Mouse (Mus musculus) bone marrow, adult 2 months (tissue): ENCODE data around the gene Rdm1. TPM values are rescaled to one million over a fixed set of nuclear protein-coding genes. Genes with fewer than 3 reads are reported as not detected.
A peak's percentile ranks its signal among the peaks of the same experiment; 100 is the strongest.
"Not testable (repeated sequence)": the region's sequence is repeated elsewhere in the genome, so short reads cannot be mapped to it uniquely, and the experiment has no call there.

Experiments
- H3K27ac ChIP-seq: fragments of 200-500 bp; 2 replicates; pipeline ENCODE4 v1.5.1; 2012; ENCODE audit warnings: low read depth, mild to moderate bottlenecking, control low read depth, inconsistent platforms, low read length; ENCODE audit not compliant: control insufficient read depth, poor library complexity, insufficient read depth
- H3K4me1 ChIP-seq: fragments of 200-500 bp; 2 replicates; pipeline ENCODE4 v1.6.1; 2011; ENCODE audit warnings: low read length; ENCODE audit not compliant: control insufficient read depth, insufficient read depth
- H3K4me3 ChIP-seq: fragments of 200-500 bp; replicated peaks from 2 replicates; pipeline ENCODE3; 2011; ENCODE audit warnings: mild to moderate bottlenecking, low read depth, low read length, control low read depth; ENCODE audit not compliant: control insufficient read depth
- CTCF ChIP-seq: fragments of 200-500 bp; IDR thresholded peaks from 2 replicates; pipeline ENCODE4 v1.5.1; 2011; ENCODE audit warnings: low read length, control low read depth; ENCODE audit not compliant: control insufficient read depth, insufficient read depth
- POLR2A ChIP-seq: fragments of 200-500 bp; IDR thresholded peaks from 2 replicates; pipeline ENCODE4 v1.6.1; 2011; ENCODE audit warnings: low read depth, mild to moderate bottlenecking, control low read depth, low read length, borderline replicate concordance; ENCODE audit not compliant: control insufficient read depth
- whole genome bisulfite sequencing: fragments of 180-500 bp; shearing (Covaris S2); methylation state at CpG from one replicate; pipeline ENCODE4 v1.1.7; 2018; 5-methylcytosine and 5-hydroxymethylcytosine counted together
- polyA plus RNA-seq: library from polyadenylated mRNA; stranded (reverse); fragments of >200 nt; gene quantifications from 2 replicates; pipeline ENCODE4 v1.2.4, GENCODE M21; 2011; ENCODE audit warnings: low replicate concordance; ENCODE audit not compliant: missing spikeins, insufficient read depth, insufficient read length

Rdm1 gene
- polyA plus RNA-seq, 1 experiment = 57.2 TPM

DNA sequence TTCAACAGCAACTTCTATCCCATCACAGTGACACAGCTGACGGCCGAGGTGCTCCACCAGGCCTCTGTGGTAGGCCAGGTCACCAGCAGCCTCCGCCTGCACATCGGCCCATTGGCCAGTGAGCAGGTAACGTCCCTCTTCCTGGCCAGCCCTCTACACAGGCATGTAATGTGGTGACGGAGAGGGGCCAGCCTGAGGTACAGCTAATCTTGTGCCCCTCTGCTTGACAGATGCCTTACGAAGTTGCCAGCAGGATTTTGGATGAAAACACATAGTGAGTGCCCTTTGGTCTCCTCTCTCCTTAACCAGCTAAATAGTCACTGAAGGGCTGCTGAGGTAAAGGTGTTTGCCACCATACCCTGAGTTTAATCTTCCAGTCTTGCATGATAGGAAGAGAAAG is 38.1 kb upstream of the Rdm1 start:
- Histone ChIP-seq H3K27ac (no peak overlapping the region), H3K4me3 (no peak overlapping the region), H3K4me1 (no peaks in the 10 kb centered on the region; the same call in 1 of the 2 replicates)
- TF ChIP-seq POLR2A = no peak
- TF ChIP-seq CTCF = no peak
- 87% methylated on average over 7 of the region's 7 CpGs for WGBS

DNA sequence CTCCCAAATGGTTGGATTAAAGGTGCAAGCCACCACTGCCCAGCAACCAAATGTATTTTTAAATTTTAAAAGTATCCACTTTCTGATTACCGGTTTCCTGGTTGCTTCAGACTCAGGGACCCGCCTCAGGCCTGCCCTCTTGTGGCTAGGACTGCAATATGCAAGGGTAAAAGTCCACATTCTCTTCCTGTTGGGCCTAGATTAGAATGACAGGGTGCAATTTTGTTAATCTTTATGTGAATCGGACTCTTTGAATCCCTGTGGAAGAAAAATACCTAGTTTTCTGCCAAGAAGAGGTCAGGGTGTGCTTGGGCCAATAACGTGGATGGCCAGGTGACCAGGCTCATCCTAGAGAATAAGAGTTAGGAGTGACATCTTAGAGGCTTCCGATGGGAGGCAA is 37.6 kb upstream of the Rdm1 start:
- TF ChIP-seq CTCF (peak; percentile 79), POLR2A (no peak)
- WGBS = 32% methylated on average over 5 of the region's 5 CpGs
- no peak overlapping the region for H3K4me3 ChIP-seq
- no peak overlapping the region for H3K27ac ChIP-seq
- no peaks in the 10 kb centered on the region; the same call in 1 of the 2 replicates for H3K4me1 ChIP-seq

DNA sequence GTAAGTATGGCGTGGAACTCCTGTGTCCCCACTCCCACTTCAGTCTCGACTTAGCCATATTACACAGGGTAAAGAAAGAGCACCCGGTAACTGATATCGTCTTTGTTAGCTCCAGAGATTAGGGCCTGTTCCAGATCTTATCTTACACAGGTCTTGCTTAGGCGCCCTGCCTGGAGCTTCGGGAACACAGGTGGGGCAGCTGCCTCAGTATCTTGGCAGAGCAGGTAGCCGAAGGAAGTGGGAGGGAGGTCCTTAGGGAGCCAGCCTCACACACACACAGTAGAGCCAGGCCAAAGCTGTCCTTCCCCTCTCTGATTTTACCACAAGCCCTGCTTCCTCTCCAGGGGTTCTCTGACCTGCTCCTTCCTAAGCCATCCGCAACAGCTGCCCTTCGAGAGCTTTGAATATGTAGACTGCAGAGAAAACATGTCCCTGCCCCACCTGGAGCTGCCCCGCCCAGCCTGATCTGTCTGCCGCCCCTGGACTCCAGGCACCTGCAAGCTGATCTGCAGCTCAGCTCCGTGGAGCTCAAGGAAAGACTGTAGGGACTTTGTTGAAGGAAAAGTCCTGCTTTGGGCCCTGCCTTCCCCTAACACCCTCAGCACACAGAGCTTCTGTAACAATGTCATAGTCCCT is 36.9 kb upstream of the Rdm1 start:
- H3K4me3 ChIP-seq = no peak overlapping the region
- no peak overlapping the region for H3K27ac ChIP-seq
- no peaks in the 10 kb centered on the region; the same call in 1 of the 2 replicates for H3K4me1 ChIP-seq
- 70% methylated on average over 12 of the region's 12 CpGs for WGBS
- TF ChIP-seq POLR2A (no peak), CTCF (no peak)

DNA sequence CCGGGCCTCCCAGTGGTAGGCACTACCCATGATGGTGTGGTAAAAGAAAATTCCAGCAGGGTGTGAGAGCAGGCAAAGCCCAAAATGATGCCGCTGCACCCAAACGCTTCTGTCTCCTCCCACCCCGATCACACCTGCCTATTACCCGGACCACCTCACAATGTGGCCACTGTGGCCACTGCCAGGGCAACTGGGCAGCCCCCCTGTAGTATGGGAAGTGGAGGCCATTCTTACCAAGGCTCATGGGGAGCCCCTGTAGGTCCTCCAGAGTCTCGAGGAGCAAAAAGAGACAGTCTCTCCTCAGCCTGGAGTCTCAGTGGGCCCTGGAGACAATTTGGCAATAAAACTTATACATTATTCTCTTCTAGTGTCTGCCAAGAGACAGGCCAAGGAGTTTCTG is 27.8 kb upstream of the Rdm1 start, which contains the start of gene Gm11634:
TSS of gene Gm11634 (minus strand) at position 101 of the 400 bp plus-strand sequence.
- H3K4me1 ChIP-seq = no peaks in the 10 kb centered on the region
- TF ChIP-seq POLR2A = no peak
- TF ChIP-seq CTCF = no peak
- no peak within 1 kb of the TSS; the same call in 1 of the 2 replicates for H3K27ac ChIP-seq
- no peak within 1 kb of the TSS for H3K4me3 ChIP-seq
- 71% methylated on average over 6 of the region's 6 CpGs for WGBS

DNA sequence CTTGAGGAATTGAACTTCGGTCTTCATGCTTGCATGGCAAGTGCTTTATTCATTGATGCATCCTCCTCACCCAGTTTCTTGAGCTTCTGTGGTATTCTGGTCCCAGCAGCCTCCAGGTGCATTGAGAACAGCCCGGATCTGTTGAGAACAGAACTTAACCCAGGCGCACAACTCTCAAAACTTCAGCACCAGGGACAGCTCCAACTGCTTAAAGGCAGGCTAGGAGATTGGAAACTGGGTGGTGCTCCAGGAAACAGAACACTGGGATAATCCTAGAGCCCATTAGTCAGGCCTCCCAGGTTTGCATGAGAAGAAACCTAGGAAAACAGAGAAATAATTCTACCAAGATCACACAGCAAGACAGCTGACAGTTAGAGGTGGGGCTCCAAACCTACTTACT is 24.5 kb upstream of the Rdm1 start:
- no peak overlapping the region for H3K4me3 ChIP-seq
- no peaks in the 10 kb centered on the region for H3K4me1 ChIP-seq
- H3K27ac ChIP-seq = no peak overlapping the region
- WGBS = 14% methylated on average over 3 of the region's 3 CpGs
- TF ChIP-seq POLR2A (no peak), CTCF (no peak)

DNA sequence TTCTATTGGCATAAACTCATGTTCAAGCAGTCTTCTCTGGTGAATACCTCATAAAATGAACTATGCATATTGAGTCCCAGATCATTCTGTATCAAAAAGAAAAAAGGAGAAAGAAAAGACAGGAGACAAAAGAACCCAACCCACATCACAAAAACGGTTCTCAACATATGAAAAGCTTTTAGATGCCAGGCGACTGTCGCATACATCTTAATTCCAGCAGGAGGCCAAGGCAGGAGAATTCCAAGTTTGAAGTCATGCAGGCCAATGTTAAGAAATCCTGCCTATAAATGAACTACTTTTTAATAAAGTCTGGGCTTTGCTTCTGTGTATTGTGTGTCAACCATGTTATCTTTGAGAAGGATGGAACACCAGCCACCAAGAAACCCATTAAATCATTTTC is 22.9 kb upstream of the Rdm1 start:
- Histone ChIP-seq H3K27ac (no peak overlapping the region), H3K4me3 (no peak overlapping the region), H3K4me1 (no peaks in the 10 kb centered on the region)
- 26% methylated on average over 3 of the region's 3 CpGs for WGBS
- TF ChIP-seq POLR2A = no peak
- TF ChIP-seq CTCF = no peak

DNA sequence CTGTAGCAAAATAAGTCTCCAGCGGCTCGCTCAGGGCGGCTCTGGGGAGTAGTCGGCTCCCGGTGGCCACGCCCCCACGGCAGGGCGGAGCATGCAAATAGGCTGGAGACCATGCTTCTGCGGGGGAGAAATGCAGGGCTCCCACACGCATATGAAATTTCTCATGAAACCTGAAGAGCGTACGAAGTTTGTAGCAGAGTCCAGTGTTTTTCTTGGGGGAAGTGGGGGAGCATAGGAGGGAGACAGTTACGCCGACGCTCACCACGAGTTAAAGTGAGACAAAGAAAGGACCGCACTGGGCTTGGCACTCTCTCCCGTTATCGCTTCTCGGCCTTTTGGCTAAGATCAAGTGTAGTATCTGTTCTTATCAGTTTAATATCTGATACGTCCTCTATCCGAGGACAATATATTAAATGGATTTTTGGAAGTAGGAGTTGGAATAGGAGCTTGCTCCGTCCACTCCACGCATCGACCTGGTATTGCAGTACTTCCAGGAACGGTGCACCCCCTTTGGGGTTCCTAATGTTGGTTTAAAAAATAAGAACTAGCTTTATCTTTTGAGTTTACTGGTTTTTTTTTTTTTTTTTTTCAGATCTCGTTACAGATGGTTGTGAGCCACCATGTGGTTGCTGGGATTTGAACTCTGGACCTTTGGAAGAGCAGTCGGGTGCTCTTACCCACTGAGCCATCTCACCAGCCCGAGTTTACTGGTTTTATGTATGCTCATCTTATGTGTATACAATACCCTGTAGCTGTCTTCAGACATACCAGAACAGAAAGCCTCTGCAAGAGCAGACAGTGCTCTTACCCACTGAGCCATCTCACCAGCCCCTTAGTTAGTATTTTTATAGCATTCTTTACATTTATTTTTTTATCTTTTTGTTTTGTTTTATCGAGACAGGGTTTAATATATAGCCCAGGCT is 22.2 kb upstream of the Rdm1 start:
- peak overlapping the region; percentile 11 for H3K4me3 ChIP-seq
- not testable (repeated sequence) for H3K4me1 ChIP-seq, H3K27ac ChIP-seq
- WGBS = 1% methylated on average over 30 of the region's 30 CpGs

DNA sequence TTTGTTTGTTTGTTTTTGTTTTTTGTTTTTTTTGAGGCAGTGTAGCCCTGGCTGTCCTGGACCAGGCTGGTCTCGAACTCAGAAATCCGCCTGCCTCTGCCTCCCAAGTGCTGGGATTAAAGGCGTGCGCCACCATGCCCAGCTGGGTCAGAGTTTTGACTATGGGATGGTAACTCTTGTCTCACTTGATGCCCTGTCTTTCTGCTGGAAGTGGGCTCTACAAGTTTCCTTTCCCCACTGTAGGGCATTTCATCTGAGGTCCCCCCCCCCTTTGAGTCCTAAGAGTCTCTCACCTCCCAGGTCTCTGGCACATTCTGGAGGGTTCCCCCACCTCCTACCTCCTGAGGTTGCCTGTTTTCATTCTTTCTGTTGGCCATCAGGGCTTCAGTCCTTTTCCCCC is 19.9 kb upstream of the Rdm1 start:
- not testable (repeated sequence) for H3K27ac ChIP-seq, H3K4me3 ChIP-seq, H3K4me1 ChIP-seq
- 86% methylated on average over 4 of the region's 4 CpGs for WGBS
